Mouse (Mus musculus): ENCODE data around the gene Prex1. TPM values are rescaled to one million over a fixed set of nuclear protein-coding genes. Genes with fewer than 3 reads are reported as not detected.

Gene Prex1
- polyA plus RNA-seq, 1 experiment from 2014 or later, result 9.5 TPM

- no peak overlapping the region for H3K27ac ChIP-seq (replicated peaks in 1 of 2; ENCODE audit: control insufficient read depth in 1 of 2, insufficient read depth in 1 of 2, low read depth in 2 of 2, low read length in 2 of 2)
- no peak for ATAC-seq (ENCODE audit: insufficient number of reproducible peaks, insufficient read depth, low FRiP score, low read depth)
- H3K36me3 ChIP-seq (ENCODE audit: control insufficient read depth, insufficient read depth, low read length), result no peaks in the 10 kb centered on the region
- H3K4me3 ChIP-seq (ENCODE audit: control insufficient read depth in 1 of 2, insufficient read depth in 1 of 2, low read depth in 1 of 2, low read length in 2 of 2), result no peak overlapping the region
- no peak overlapping the region for H3K9ac ChIP-seq (ENCODE audit: low read length)
- H3K27me3 ChIP-seq (ENCODE audit: control insufficient read depth, insufficient read depth, low read length), result no peaks in the 10 kb centered on the region
- peaks cover 13 to 17% of the 10 kb centered on the region in 2 experiments for H3K4me1 ChIP-seq (ENCODE audit: control insufficient read depth in 2 of 2, insufficient read depth in 2 of 2, low read length in 2 of 2)
- WGBS, result 59% methylated on average over 8 of the region's 8 CpGs
- no peak overlapping the region for H3K4me2 ChIP-seq (ENCODE audit: low read length)
- H3K9me3 ChIP-seq (ENCODE audit: control insufficient read depth, low read length), result no peaks in the 10 kb centered on the region
Observed at GRCm38 (mm10) chr2:166685824-166686223, 27.8 kb downstream of the Prex1 start.

DNA sequence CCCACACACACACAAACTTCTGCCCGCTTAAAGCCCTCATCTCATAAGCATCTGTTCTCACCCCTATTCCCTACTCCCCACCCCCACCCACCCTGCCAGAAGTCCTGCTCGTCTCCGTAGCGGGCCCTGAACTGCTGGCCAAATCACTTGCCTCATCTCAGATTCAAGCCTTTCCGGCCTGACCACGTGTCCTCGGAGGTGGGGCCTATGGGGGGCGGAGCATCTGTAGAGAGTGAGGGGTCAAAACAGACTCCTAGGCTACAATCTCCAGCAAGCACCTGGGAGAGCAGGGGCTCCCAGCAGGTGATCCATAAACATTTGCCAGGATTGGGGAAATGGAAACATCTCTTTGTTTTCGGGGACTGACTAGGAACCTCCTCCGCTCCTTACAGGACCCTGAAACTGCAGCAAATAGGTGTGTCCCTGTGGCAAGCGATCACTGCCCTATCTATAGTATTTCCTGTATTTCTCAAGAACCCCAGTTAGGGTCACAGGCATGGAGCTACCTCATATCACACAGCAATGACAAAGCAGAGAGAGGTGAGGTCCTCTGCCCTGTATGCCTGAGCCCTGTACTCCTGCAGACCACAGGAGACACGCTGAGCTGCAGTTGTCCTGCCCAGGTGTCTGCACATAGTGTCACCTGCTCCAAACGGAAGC lies 29.6 kb downstream of the Prex1 start:
- ATAC-seq (ENCODE audit: insufficient number of reproducible peaks, insufficient read depth, low FRiP score, low read depth), result no peak
- Histone ChIP-seq H3K9ac (ENCODE audit: low read length) (no peak overlapping the region), H3K9me3 (ENCODE audit: control insufficient read depth, low read length) (no peaks in the 10 kb centered on the region), H3K36me3 (ENCODE audit: control insufficient read depth, insufficient read depth, low read length) (no peaks in the 10 kb centered on the region), H3K27me3 (ENCODE audit: control insufficient read depth, insufficient read depth, low read length) (no peaks in the 10 kb centered on the region), H3K4me3 (ENCODE audit: control insufficient read depth in 1 of 2, insufficient read depth in 1 of 2, low read depth in 1 of 2, low read length in 2 of 2) (no peak overlapping the region), H3K27ac (replicated peaks in 1 of 2; ENCODE audit: control insufficient read depth in 1 of 2, insufficient read depth in 1 of 2, low read depth in 2 of 2, low read length in 2 of 2) (no peak overlapping the region), H3K4me2 (ENCODE audit: low read length) (no peak overlapping the region), H3K4me1 (ENCODE audit: control insufficient read depth in 2 of 2, insufficient read depth in 2 of 2, low read length in 2 of 2) (peaks cover 15 to 20% of the 10 kb centered on the region in 2 experiments)
- WGBS, result 20% methylated on average over 13 of the region's 13 CpGs

DNA sequence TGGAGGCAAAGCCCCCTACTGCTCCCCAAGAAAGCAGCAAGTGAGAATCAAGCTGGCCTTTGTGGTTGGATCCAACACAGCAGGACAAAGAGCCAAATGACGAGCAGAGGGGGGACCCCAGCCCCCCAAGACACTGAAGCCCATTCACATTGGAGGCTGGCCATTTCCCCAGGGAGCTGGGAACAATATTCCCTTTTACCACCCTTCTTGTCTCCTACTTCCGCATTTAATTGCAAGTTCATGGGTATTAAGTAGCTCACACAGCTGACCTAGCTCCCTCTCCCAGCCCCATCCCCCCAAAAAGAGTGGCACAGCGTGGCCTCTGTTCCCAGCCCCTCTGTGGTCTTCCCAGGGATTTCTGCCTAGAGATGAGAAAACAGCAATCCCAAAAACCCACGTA lies 30.8 kb downstream of the Prex1 start:
- H3K27me3 ChIP-seq (ENCODE audit: control insufficient read depth, insufficient read depth, low read length), result no peaks in the 10 kb centered on the region
- WGBS, result 64% methylated on average over 4 of the region's 4 CpGs
- H3K4me3 ChIP-seq (ENCODE audit: control insufficient read depth in 1 of 2, insufficient read depth in 1 of 2, low read depth in 1 of 2, low read length in 2 of 2), result no peak overlapping the region
- H3K27ac ChIP-seq (replicated peaks in 1 of 2; ENCODE audit: control insufficient read depth in 1 of 2, insufficient read depth in 1 of 2, low read depth in 2 of 2, low read length in 2 of 2), result no peak overlapping the region
- ATAC-seq (ENCODE audit: insufficient number of reproducible peaks, insufficient read depth, low FRiP score, low read depth), result no peak
- no peaks in the 10 kb centered on the region for H3K36me3 ChIP-seq (ENCODE audit: control insufficient read depth, insufficient read depth, low read length)
- H3K9ac ChIP-seq (ENCODE audit: low read length), result no peak overlapping the region
- no peak overlapping the region for H3K4me2 ChIP-seq (ENCODE audit: low read length)
- H3K4me1 ChIP-seq (ENCODE audit: control insufficient read depth in 2 of 2, insufficient read depth in 2 of 2, low read length in 2 of 2), result peaks cover 15 to 22% of the 10 kb centered on the region in 2 experiments
- H3K9me3 ChIP-seq (ENCODE audit: control insufficient read depth, low read length), result no peaks in the 10 kb centered on the region

GRCm38 (mm10) chr2:166678959-166679759 lies 34.5 kb downstream of the Prex1 start:
- no peaks in the 10 kb centered on the region for H3K27me3 ChIP-seq (ENCODE audit: control insufficient read depth, insufficient read depth, low read length)
- no peak overlapping the region for H3K27ac ChIP-seq (replicated peaks in 1 of 2; ENCODE audit: control insufficient read depth in 1 of 2, insufficient read depth in 1 of 2, low read depth in 2 of 2, low read length in 2 of 2)
- no peak overlapping the region for H3K4me2 ChIP-seq (ENCODE audit: low read length)
- no peak overlapping the region for H3K4me3 ChIP-seq (ENCODE audit: control insufficient read depth in 1 of 2, insufficient read depth in 1 of 2, low read depth in 1 of 2, low read length in 2 of 2)
- 62% methylated on average over 13 of the region's 13 CpGs for WGBS
- H3K4me1 ChIP-seq (ENCODE audit: control insufficient read depth in 2 of 2, insufficient read depth in 2 of 2, low read length in 2 of 2), result peaks cover 8 to 28% of the 10 kb centered on the region in 2 experiments; a peak in 3 of 4 replicates
- no peaks in the 10 kb centered on the region for H3K36me3 ChIP-seq (ENCODE audit: control insufficient read depth, insufficient read depth, low read length)
- H3K9ac ChIP-seq (ENCODE audit: low read length), result no peak overlapping the region
- no peak for ATAC-seq (ENCODE audit: insufficient number of reproducible peaks, insufficient read depth, low FRiP score, low read depth)
- H3K9me3 ChIP-seq (ENCODE audit: control insufficient read depth, low read length), result no peaks in the 10 kb centered on the region

DNA sequence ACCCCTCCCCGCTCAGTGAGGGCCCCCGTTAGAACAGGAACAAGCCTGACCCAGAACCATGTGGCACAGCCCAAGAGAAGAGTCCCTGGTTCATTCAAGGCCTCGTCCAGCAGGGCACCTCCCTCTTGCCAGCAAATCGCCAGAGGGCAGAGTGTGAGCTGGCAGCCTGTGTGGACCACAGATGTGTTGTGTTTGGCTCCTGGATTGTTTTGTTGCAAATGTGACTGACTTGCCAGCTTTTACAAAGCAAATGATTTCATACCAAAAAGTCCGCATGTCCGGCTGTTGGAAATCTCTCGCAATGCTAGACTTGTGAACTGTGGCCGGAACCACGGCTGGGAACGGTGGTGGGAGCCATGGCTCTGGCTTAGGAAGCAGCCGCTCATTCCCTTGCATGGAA lies 36.7 kb downstream of the Prex1 start:
- no peak overlapping the region for H3K4me2 ChIP-seq (ENCODE audit: low read length)
- no peaks in the 10 kb centered on the region for H3K9me3 ChIP-seq (ENCODE audit: control insufficient read depth, low read length)
- H3K9ac ChIP-seq (ENCODE audit: low read length), result no peak overlapping the region
- H3K27ac ChIP-seq (replicated peaks in 1 of 2; ENCODE audit: control insufficient read depth in 1 of 2, insufficient read depth in 1 of 2, low read depth in 2 of 2, low read length in 2 of 2), result no peak overlapping the region
- H3K27me3 ChIP-seq (ENCODE audit: control insufficient read depth, insufficient read depth, low read length), result no peaks in the 10 kb centered on the region
- no peak overlapping the region for H3K4me3 ChIP-seq (ENCODE audit: control insufficient read depth in 1 of 2, insufficient read depth in 1 of 2, low read depth in 1 of 2, low read length in 2 of 2)
- H3K36me3 ChIP-seq (ENCODE audit: control insufficient read depth, insufficient read depth, low read length), result no peaks in the 10 kb centered on the region
- WGBS, result 87% methylated on average over 11 of the region's 11 CpGs
- ATAC-seq (ENCODE audit: insufficient number of reproducible peaks, insufficient read depth, low FRiP score, low read depth), result no peak
- peaks cover 6 to 22% of the 10 kb centered on the region in 2 experiments; a peak in 3 of 4 replicates for H3K4me1 ChIP-seq (ENCODE audit: control insufficient read depth in 2 of 2, insufficient read depth in 2 of 2, low read length in 2 of 2)

DNA sequence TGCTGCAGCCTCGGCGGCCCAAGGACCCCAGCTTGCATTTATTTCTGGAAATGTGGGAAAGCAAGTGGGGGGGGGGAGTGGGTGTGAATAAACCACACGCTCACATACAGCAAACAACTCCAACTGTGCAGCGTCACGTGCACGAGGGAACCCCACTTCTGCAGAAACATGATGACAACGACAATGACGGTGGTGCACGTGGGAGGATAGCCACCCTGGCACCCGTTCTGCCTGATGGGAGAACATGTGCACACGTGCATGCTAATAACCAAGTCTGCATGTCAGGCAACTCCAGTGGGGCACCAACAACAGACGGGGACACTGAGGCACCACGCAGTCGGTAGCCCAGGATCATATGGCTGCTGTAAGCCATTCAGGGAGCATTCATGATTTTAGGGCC lies 37.1 kb downstream of the Prex1 start:
- Histone ChIP-seq H3K4me3 (ENCODE audit: control insufficient read depth in 1 of 2, insufficient read depth in 1 of 2, low read depth in 1 of 2, low read length in 2 of 2) (no peak overlapping the region), H3K9ac (ENCODE audit: low read length) (no peak overlapping the region), H3K27ac (replicated peaks in 1 of 2; ENCODE audit: control insufficient read depth in 1 of 2, insufficient read depth in 1 of 2, low read depth in 2 of 2, low read length in 2 of 2) (no peak overlapping the region), H3K27me3 (ENCODE audit: control insufficient read depth, insufficient read depth, low read length) (no peaks in the 10 kb centered on the region), H3K9me3 (ENCODE audit: control insufficient read depth, low read length) (no peaks in the 10 kb centered on the region), H3K4me2 (ENCODE audit: low read length) (no peak overlapping the region), H3K4me1 (ENCODE audit: control insufficient read depth in 2 of 2, insufficient read depth in 2 of 2, low read length in 2 of 2) (peaks cover 6 to 23% of the 10 kb centered on the region in 2 experiments; a peak in 3 of 4 replicates), H3K36me3 (ENCODE audit: control insufficient read depth, insufficient read depth, low read length) (no peaks in the 10 kb centered on the region)
- ATAC-seq (ENCODE audit: insufficient number of reproducible peaks, insufficient read depth, low FRiP score, low read depth), result no peak
- WGBS, result 81% methylated on average over 14 of the region's 14 CpGs

DNA sequence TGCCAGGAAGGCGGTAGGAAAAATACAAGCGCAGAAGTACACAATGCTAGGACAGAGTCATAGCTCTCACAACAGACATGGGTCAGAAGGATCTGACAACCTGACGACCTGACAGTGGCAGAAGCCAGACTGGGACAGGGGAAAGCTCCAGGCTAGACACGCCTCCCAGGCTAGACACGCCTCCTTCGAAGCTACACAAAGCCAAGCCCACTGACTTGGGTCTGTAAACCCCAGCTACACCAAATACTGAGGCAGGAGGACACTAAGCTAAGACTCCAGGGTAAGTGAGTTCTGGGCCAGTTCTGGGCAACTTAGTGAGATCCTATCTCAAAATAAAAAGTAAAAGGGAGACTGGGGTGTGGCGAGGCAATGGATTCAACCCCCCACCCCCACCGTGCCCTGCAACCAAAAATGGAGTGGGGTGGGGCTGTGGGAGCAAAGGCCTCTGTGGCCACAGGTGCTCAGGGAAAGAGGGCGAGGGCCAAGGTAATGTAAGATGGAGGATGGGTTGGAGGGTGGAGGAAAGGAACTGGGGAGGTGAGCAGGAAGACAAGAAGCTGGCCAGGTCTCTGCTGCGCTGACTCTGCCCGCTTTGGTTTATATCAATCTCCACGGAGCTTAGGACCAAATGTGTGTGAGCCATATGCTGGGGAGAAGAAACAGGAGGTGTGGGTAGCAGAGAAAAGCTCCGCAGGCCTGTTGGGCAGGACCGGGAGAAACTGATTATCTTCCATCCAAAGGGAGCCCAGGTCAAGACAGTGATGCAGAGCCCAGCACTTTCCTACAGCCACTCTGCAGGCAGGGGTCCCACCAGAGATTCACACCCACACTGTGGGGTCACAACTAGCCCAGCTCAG lies 37.8 kb downstream of the Prex1 start:
- Histone ChIP-seq H3K27ac (replicated peaks in 1 of 2; ENCODE audit: control insufficient read depth in 1 of 2, insufficient read depth in 1 of 2, low read depth in 2 of 2, low read length in 2 of 2) (no peak overlapping the region), H3K4me1 (ENCODE audit: control insufficient read depth in 2 of 2, insufficient read depth in 2 of 2, low read length in 2 of 2) (peaks cover 6 to 29% of the 10 kb centered on the region in 2 experiments; a peak in 3 of 4 replicates), H3K27me3 (ENCODE audit: control insufficient read depth, insufficient read depth, low read length) (no peaks in the 10 kb centered on the region), H3K9me3 (ENCODE audit: control insufficient read depth, low read length) (no peaks in the 10 kb centered on the region), H3K9ac (ENCODE audit: low read length) (no peak overlapping the region), H3K36me3 (ENCODE audit: control insufficient read depth, insufficient read depth, low read length) (no peaks in the 10 kb centered on the region), H3K4me3 (ENCODE audit: control insufficient read depth in 1 of 2, insufficient read depth in 1 of 2, low read depth in 1 of 2, low read length in 2 of 2) (no peak overlapping the region), H3K4me2 (ENCODE audit: low read length) (no peak overlapping the region)
- no peak for ATAC-seq (ENCODE audit: insufficient number of reproducible peaks, insufficient read depth, low FRiP score, low read depth)
- 46% methylated on average over 14 of the region's 14 CpGs for WGBS
